Mouse (Mus musculus): ENCODE measurements at regions not wholly inside any gene's neighbourhood (a gene's known extent, or its start where the extent isn't known, plus 50 kb on each side); places are given as distances from the start of the nearest gene placed in this dataset.

DNA sequence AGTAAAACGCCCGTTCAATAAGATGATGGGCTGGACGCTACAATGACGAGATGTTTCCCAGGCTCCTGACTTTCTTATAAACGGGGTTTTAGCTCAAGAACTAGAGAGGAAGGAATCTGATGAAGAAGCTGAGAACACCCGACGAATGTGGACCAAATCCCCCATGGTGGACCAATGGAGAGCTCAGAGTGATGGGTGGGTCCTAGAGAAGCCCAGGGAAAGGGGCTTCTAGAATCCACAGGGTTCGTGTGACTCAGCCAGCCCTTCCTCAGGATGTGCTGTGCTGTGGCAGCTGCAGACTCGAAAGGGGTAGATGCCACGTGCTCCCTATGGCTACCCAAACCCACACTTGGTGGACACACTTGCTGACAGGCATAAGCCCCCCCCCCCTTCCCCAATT, 318.2 kb downstream of the Med13l start:
- no peak for ATAC-seq (replicated peaks; ENCODE audit: low read depth, poor library complexity, severe bottlenecking)

GRCm38 (mm10) chr5:118879808-118880478, 319.5 kb downstream of the Med13l start:
- 0 out of 2 replicates have a peak, but pooled peaks have one; percentile 39 for ATAC-seq (replicated peaks; ENCODE audit: low read depth, poor library complexity, severe bottlenecking)

DNA sequence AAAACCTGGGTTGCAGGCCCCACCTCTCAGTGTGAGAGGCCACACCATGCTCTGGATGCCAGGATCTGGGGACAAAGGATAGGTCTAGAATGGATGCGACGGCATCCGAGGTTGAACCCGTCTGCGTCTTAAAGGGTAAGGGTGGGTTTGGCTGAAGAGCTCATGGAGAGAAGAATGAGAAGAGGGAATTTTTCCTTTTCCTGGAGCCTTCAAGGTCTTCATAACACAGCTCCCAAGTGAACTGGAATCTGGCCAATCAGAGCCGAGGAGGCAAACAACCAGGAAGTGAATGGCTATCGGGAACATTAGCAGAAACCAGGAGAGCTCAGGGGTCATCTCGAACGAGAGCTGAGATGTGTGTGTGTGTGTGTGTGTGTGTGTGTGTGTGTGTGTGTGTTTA, 320.1 kb downstream of the Med13l start:
- ATAC-seq (replicated peaks; ENCODE audit: low read depth, poor library complexity, severe bottlenecking) = no peak

GRCm38 (mm10) chr5:118881886-118882285, 321.4 kb downstream of the Med13l start:
- no peak for ATAC-seq (replicated peaks; ENCODE audit: low read depth, poor library complexity, severe bottlenecking)

DNA sequence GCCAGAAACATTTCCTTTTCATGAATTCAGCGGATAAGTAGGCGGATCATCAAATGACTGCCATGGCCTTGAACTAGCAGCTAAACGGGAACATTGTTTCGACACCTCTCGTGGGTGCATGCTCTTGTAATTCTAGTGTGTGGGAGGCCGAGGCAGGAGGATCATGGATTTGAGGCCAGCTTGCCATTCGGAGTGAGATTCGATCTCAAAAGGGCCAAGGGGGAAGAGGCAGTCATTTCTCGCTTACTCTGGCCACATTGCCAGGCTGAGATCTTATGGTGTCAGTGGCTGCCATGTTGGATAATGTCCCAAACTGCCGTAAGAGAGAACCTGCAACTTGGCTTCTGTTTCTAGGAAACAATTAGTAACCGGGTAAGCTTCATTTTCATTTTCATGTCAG, 327.7 kb downstream of the Med13l start:
- ATAC-seq (replicated peaks; ENCODE audit: low read depth, poor library complexity, severe bottlenecking) = no peak

DNA sequence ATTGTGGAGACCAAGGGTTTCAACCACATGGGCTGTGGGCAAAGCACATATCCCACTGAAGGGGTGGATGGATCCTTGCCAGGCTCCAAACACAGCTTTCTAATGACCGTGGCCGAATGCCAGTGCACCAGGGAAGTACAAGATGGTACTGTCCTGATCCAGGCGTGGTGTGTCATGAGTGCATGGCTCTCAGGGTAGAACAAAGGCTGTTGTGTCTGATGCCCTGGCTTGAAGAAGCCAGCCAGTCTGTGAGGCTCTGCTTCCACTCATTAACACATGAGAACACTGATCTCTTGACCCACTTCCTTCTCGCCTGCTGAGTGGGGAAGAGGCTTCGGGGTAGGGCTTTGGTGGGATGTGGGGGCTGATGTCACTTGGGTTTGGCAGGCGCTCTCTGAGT, 330.7 kb downstream of the Med13l start:
- no peak for ATAC-seq (replicated peaks; ENCODE audit: low read depth, poor library complexity, severe bottlenecking)

GRCm38 (mm10) chr5:118908224-118908623, 347.7 kb downstream of the Med13l start:
- ATAC-seq (replicated peaks; ENCODE audit: low read depth, poor library complexity, severe bottlenecking) = no peak

DNA sequence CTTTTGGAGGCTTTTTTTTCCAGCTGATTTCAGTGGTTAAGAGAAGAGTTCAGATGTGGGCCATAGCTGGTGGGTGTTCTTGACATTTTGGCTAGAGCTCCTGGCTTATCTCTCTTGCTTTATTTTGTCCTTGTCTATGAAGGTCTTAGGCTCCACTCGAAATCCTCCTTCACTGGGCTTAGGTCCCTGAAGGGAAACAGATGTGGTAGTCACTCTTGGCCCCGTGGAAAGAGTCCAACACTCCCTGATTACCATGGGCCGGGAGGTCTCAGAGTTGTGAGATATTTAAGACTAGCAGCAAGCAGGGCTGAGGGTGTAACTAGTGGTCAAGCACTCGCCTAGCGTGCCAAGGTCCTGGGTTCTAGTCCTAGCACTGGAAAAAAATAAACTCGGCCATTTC, 349.3 kb downstream of the Med13l start:
- ATAC-seq (replicated peaks; ENCODE audit: low read depth, poor library complexity, severe bottlenecking) = no peak

- no peak for ATAC-seq (replicated peaks; ENCODE audit: low read depth, poor library complexity, severe bottlenecking)
Measured at GRCm38 (mm10) chr5:118914191-118914750, 353.8 kb downstream of the Med13l start.

DNA sequence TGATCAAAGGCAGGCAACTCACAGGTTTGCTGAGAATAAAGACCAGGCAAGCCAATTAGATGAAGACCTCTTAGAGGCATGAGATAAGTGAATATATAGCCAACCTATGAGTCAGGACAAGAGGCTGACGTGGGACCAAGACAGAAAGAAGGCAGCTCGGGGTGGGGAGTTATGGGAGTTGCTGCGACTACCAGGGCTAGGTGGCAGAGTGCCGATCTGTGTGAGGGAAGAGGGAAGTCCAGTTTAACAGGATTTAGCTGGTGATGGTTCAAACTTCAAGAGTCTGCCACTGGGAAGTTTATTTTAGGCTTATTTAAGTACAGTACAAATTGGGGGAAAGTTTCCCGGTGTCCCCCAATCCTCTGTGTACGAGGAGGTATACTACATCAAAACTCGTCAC, 362.9 kb downstream of the Med13l start:
- ATAC-seq (replicated peaks; ENCODE audit: low read depth, poor library complexity, severe bottlenecking) = no peak

- ATAC-seq (replicated peaks; ENCODE audit: low read depth, poor library complexity, severe bottlenecking) = no peak
Measured at GRCm38 (mm10) chr5:118929037-118929436, 368.6 kb downstream of the Med13l start.

GRCm38 (mm10) chr5:118929990-118930501, 369.6 kb downstream of the Med13l start:
- no peak for ATAC-seq (replicated peaks; ENCODE audit: low read depth, poor library complexity, severe bottlenecking)

DNA sequence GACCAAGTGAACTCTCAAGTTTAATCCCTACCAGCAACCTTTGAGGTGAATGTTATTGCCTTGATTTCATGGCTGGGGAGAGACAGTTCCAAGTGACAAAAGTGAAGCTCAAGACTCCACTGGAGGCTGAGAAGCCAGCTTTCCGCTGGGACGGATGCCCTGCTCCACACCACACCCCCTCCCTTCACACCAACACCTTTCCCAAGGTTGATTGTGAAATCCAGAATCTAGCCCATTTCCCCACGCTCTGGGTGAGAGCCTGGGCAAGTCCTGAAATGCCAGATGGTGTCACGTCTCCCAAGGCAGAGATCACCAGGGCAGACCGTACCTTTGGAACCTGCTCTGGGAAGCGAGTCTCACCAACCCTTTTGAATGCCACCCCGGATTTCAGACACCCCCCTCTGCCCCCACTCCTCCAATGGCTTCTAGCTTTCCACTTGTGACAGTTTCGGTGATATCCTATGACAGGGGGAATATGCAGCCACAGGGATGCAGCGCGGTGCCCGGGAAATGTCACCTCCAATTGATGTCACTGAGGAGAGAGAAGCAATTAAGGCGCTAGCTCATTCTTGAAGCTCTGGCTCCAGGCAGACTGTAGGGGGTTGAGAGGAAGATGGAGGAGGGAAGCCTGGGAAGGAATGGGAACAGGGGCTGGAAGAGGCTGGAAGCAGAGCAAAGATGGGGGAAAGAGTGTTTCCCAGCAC, 379.0 kb downstream of the Med13l start:
- no peak for ATAC-seq (replicated peaks; ENCODE audit: low read depth, poor library complexity, severe bottlenecking)

GRCm38 (mm10) chr5:118944256-118944655, 383.8 kb downstream of the Med13l start:
- ATAC-seq (replicated peaks; ENCODE audit: low read depth, poor library complexity, severe bottlenecking) = no peak

- no peak for ATAC-seq (replicated peaks; ENCODE audit: low read depth, poor library complexity, severe bottlenecking)
Measured at GRCm38 (mm10) chr5:118946090-118946489, 385.6 kb downstream of the Med13l start.

GRCm38 (mm10) chr5:118946994-118947393, 386.5 kb downstream of the Med13l start:
- no peak for ATAC-seq (replicated peaks; ENCODE audit: low read depth, poor library complexity, severe bottlenecking)

GRCm38 (mm10) chr5:118948119-118948786, 387.8 kb downstream of the Med13l start:
- ATAC-seq (replicated peaks; ENCODE audit: low read depth, poor library complexity, severe bottlenecking) = no peak

DNA sequence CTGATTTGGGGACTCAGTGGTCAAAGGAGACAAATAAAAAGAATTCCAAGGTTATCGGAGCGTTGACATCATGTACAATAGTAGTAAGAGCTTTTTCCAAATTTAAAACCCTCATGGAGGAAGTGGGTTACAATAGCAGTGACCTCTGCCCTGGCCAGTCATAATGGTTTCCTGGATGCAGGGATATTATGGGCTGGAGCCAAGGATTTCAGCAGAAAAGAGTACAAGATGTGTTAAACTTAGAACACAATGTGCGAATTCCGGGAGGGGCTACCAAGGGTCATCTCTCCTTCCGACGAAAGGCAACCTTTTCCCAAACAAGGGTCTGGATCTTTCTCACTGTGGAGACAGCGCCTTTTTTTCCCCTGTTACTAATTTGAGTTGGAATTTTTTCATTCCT, 390.6 kb downstream of the Med13l start:
- no peak for ATAC-seq (replicated peaks; ENCODE audit: low read depth, poor library complexity, severe bottlenecking)

DNA sequence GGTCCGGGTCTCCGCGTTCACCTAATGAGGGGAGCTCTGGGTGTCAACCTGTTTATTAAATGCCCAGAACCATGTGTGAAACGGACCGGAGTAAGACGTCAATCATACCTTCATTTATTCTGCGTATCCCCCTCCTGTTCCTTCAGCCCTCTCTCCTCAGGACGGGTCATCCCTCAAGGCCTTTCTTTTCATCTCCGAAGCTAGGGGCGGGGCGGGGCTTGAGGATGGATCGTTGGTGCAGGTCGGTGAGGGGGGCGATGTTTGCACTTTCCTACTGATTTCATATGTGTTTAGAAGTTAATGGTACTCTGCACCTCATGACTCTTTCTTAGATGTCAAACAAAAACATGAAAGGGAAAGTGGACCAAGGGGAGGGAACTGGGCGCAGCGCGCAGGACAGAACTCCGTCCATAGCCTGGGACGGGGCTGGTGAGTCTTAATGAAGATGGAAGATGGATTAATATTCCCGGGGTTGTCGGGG, 400.1 kb downstream of the Med13l start:
- ATAC-seq (replicated peaks; ENCODE audit: low read depth, poor library complexity, severe bottlenecking) = no peak

DNA sequence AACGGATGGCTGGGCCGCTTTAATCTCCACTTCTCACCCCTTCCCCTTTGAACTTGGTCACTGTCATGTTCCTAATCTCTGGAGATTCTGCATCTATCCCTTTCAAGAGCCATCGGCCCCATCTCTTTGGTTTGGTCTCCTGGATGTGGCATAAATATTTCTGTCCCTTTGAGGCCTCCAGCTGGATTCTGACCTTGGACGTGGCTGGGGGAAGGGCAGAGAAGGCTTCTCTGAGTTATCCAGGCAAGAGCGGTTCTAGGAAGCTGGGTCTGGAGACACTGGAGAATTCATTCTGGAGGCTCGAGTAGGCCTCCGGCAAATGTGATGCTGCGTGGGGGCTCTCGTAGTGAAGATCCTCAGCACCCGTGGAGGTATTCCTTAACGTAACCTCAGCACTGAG, 400.6 kb downstream of the Med13l start:
- ATAC-seq (replicated peaks; ENCODE audit: low read depth, poor library complexity, severe bottlenecking) = no peak

DNA sequence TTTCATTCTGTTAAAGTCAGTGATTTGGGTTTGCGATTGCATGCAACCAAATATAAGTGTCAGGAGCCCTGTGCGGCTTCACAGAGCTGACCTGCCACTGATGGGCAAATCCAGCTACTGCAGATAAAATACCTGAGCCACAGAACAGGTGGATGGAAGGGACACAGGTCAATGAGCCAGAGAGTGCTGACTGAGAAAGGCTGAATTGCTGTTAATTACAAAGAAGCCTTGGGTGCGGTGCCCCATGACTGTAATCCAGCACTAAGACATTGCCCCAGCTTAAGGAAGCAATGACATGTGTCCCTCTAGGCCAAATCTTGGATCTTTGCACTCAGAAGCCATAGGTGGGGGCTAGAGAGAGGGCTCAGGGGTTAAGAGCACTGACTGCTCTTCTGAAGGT, 401.7 kb downstream of the Med13l start:
- no peak for ATAC-seq (replicated peaks; ENCODE audit: low read depth, poor library complexity, severe bottlenecking)

Measured in common myeloid progenitor, adult 5-6 weeks (primary cell).